8 mouse cellular contexts compared by ENCODE assay signal in the genomic region with DNA sequence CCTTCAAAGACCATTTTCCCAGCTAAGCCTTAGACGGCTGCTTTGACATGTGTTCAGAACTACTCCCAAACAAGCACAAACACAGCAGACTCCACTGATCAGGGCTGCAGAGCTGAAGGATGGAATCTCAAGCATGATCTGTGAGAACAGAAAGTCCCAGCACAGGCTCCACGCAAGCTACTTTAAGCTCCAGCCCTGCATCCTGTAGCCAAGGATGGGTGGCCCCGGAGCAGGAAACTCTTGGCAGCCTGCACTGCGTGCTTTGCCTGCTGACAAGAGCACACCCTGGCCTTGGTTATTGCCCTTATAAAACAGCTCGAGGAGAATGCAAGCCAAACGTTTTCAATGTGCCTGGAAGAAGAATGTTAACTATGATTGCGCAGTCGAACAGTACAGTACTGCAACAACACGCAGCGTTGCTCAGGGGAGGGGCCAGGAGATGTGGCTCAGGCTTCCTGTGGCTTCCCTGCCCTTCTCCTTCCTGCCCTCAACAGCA.
A peak's percentile ranks its signal among the peaks of the same experiment; 100 is the strongest.
DNase-seq lines count a peak whose midpoint lies in the region; ATAC-seq and TF ChIP-seq lines count a peak whose summit lies in the region.

No protein-coding gene starts in this region.

- H3K27ac ChIP-seq in spleen, adult 2 months (ENCODE audit: insufficient read depth, low read length): peak overlapping the region; percentile 61
- peak overlapping the region; percentile 94 for H3K27ac ChIP-seq in heart, postnatal 0 days (ENCODE audit: low read depth)
- H3K27ac ChIP-seq in liver, embryonic 13.5 days: peak overlapping the region; percentile 50
- peak overlapping the region; percentile 40; the same call in 1 of the 2 replicates for H3K27ac ChIP-seq in neural tube, embryonic 14.5 days (ENCODE audit: low read depth, low read length)

- H3K4me2 ChIP-seq in heart, postnatal 0 days (ENCODE audit: low read depth, low read length): peak overlapping the region; percentile 38
- H3K4me2 ChIP-seq in liver, embryonic 13.5 days: peak overlapping the region; percentile 24; the same call in 1 of the 2 replicates
- H3K4me2 ChIP-seq in neural tube, embryonic 14.5 days (ENCODE audit: low read depth, low read length): peak overlapping the region; percentile 32; the same call in 1 of the 2 replicates

- peak in 1 of 2 experiments; percentile 30 for DNase-seq in spleen, adult 2 months (ENCODE audit: low read depth in 1 of 2, low spot score in 2 of 2)
- DNase-seq in spleen, adult 12 weeks (ENCODE audit: low spot score): no peak
- peak; percentile 95 for DNase-seq in fibroblast of lung, adult 2 months (ENCODE audit: low read depth)
- peak; percentile 97 for DNase-seq in heart, postnatal 0 days (ENCODE audit: low spot score)
- DNase-seq in kidney, postnatal 36 days: peak; percentile 80 to 94
- peak; percentile 5 for DNase-seq in liver, embryonic 13.5 days
- DNase-seq in thymus, postnatal 25 days: peak; percentile 39

- no peaks in the 10 kb centered on the region for H3K4me1 ChIP-seq in spleen, adult 2 months (ENCODE audit: control insufficient read depth, insufficient read depth, insufficient read length)
- H3K4me1 ChIP-seq in heart, postnatal 0 days (ENCODE audit: control insufficient read depth, insufficient read depth): peaks cover 12% of the 10 kb centered on the region; the same call in 1 of the 2 replicates
- H3K4me1 ChIP-seq in liver, embryonic 13.5 days (replicated peaks): peaks cover 3% of the 10 kb centered on the region; the same call in 1 of the 2 replicates
- H3K4me1 ChIP-seq in neural tube, embryonic 14.5 days (ENCODE audit: control insufficient read depth, insufficient read depth, low read length): peaks cover 7% of the 10 kb centered on the region; the same call in 1 of the 2 replicates

- TF ChIP-seq EP300 in heart, postnatal 0 days (IDR thresholded peaks at IDR 0.05; ENCODE audit: low read depth): peak; percentile 90

- H3K27me3 ChIP-seq in spleen, adult 2 months (ENCODE audit: control insufficient read depth, insufficient read depth, low read length): no peaks in the 10 kb centered on the region
- H3K27me3 ChIP-seq in heart, postnatal 0 days (ENCODE audit: control insufficient read depth, insufficient read depth, low read length): no peaks in the 10 kb centered on the region
- no peaks in the 10 kb centered on the region for H3K27me3 ChIP-seq in liver, embryonic 13.5 days
- no peaks in the 10 kb centered on the region for H3K27me3 ChIP-seq in neural tube, embryonic 14.5 days (ENCODE audit: control insufficient read depth, insufficient read depth, low read length)

- no peaks in the 10 kb centered on the region for H3K9me3 ChIP-seq in heart, postnatal 0 days (replicated peaks; ENCODE audit: control insufficient read depth, low read length)
- H3K9me3 ChIP-seq in liver, embryonic 13.5 days (replicated peaks): no peaks in the 10 kb centered on the region
- no peaks in the 10 kb centered on the region for H3K9me3 ChIP-seq in neural tube, embryonic 14.5 days (ENCODE audit: control insufficient read depth, low read length)

- no peaks in the 10 kb centered on the region for H3K36me3 ChIP-seq in spleen, adult 2 months (ENCODE audit: control insufficient read depth, insufficient read depth, low read length)
- H3K36me3 ChIP-seq in heart, postnatal 0 days (replicated peaks; ENCODE audit: control insufficient read depth, insufficient read depth, low read length): no peaks in the 10 kb centered on the region
- no peaks in the 10 kb centered on the region for H3K36me3 ChIP-seq in liver, embryonic 13.5 days
- H3K36me3 ChIP-seq in neural tube, embryonic 14.5 days (ENCODE audit: control insufficient read depth, insufficient read depth, low read length): no peaks in the 10 kb centered on the region

- H3K9ac ChIP-seq in heart, postnatal 0 days (replicated peaks; ENCODE audit: low read depth, low read length): peak overlapping the region; percentile 26; the same call in 1 of the 2 replicates
- H3K9ac ChIP-seq in liver, embryonic 13.5 days: no peak overlapping the region
- peak overlapping the region; percentile 8; the same call in 1 of the 2 replicates for H3K9ac ChIP-seq in neural tube, embryonic 14.5 days (replicated peaks; ENCODE audit: low read depth, low read length)

- TF ChIP-seq POLR2A in spleen, adult 2 months (IDR thresholded peaks at IDR 0.05; ENCODE audit: low read depth, low read length): no peak

- 4% methylated on average over 10 of the region's 10 CpGs for WGBS in spleen, adult 2 months
- WGBS in heart, postnatal 0 days: 0% methylated on average over 10 of the region's 10 CpGs
- 6% methylated on average over 10 of the region's 10 CpGs for WGBS in liver, embryonic 13.5 days (ENCODE audit: insufficient replicate concordance)
- WGBS in neural tube, embryonic 14.5 days: 13% methylated on average over 10 of the region's 10 CpGs

- H3K4me3 ChIP-seq in spleen, adult 2 months (ENCODE audit: extremely low read depth, insufficient read depth, insufficient read length): no peak overlapping the region
- H3K4me3 ChIP-seq in heart, postnatal 0 days (ENCODE audit: low read depth, low read length): peak overlapping the region; percentile 14; the same call in 1 of the 2 replicates
- no peak overlapping the region; the same call in 1 of the 2 replicates for H3K4me3 ChIP-seq in liver, embryonic 13.5 days (replicated peaks)
- H3K4me3 ChIP-seq in neural tube, embryonic 14.5 days (ENCODE audit: low read depth, low read length): no peak overlapping the region

- TF ChIP-seq CTCF in spleen, adult 2 months (IDR thresholded peaks at IDR 0.05; ENCODE audit: extremely low read depth, insufficient read depth, insufficient read length, insufficient replicate concordance): no peak
- 0 out of 2 replicates have a peak, but pooled peaks have one; percentile 6 for TF ChIP-seq CTCF in heart, postnatal 0 days (IDR thresholded peaks at IDR 0.05; ENCODE audit: low read depth)

- peak; percentile 97 for ATAC-seq in heart, postnatal 0 days (ENCODE audit: insufficient read depth, low read depth)
- ATAC-seq in liver, embryonic 13.5 days (ENCODE audit: low read depth): peak; percentile 59
- peak; percentile 87 for ATAC-seq in neural tube, embryonic 14.5 days (ENCODE audit: low read depth)

Comparison
In these comparisons a context has a peak if more than half of its experiments do, and no peak if none do; other contexts are left out.
1. H3K27ac ChIP-seq: peak in every context shown above with its lines; median percentile 94 in heart, postnatal 0 days; 61 in spleen, adult 2 months; 50 in liver, embryonic 13.5 days; 40 in neural tube, embryonic 14.5 days.